Mouse (Mus musculus) forebrain, embryonic 16.5 days (tissue): ENCODE data around the gene Hapln1. TPM values are rescaled to one million over a fixed set of nuclear protein-coding genes. Genes with fewer than 3 reads are reported as not detected.

Experiments used
- ATAC-seq: fragments of 200-750 bp; cut with Nextera tagmentation; 2 replicates; pipeline ENCODE4 v1.8.0; 2017; ENCODE audit warnings: mild to moderate bottlenecking, moderate library complexity
- H3K27ac ChIP-seq: fragments of 300-500 bp; sonication (generic); 2 replicates; pipeline ENCODE4 v1.5.1; 2014; ENCODE audit warnings: low read length, control low read depth
- H3K27me3 ChIP-seq: fragments of 300-500 bp; sonication (generic); replicated peaks from 2 replicates; pipeline ENCODE4 v1.6.1; 2014; ENCODE audit warnings: low read length; ENCODE audit not compliant: control insufficient read depth, insufficient read depth
- H3K36me3 ChIP-seq: fragments of 300-500 bp; sonication (generic); 2 replicates; pipeline ENCODE4 v1.6.1; 2014; ENCODE audit not compliant: control insufficient read depth, insufficient read depth
- H3K4me1 ChIP-seq: fragments of 300-500 bp; sonication (generic); replicated peaks from 2 replicates; pipeline ENCODE4 v1.6.1; 2014; ENCODE audit warnings: low read length; ENCODE audit not compliant: control insufficient read depth, insufficient read depth
- H3K4me2 ChIP-seq: fragments of 300-500 bp; sonication (generic); 2 replicates; pipeline ENCODE4 v1.6.1; 2014; ENCODE audit warnings: mild to moderate bottlenecking, low read length, control low read depth
- H3K4me3 ChIP-seq: fragments of 300-500 bp; sonication (generic); replicated peaks from 2 replicates; pipeline ENCODE4 v1.5.1; 2014; ENCODE audit warnings: mild to moderate bottlenecking, low read length, control low read depth
- H3K9ac ChIP-seq: fragments of 300-500 bp; sonication (generic); replicated peaks from 2 replicates; pipeline ENCODE4 v1.6.1; 2014; ENCODE audit warnings: low read depth, low read length, control low read depth
- H3K9me3 ChIP-seq: fragments of 300-500 bp; sonication (generic); 2 replicates; pipeline ENCODE4 v1.6.1; 2016; ENCODE audit warnings: low read length; ENCODE audit not compliant: control insufficient read depth
- WGBS: fragments of 180-500 bp; shearing (Covaris S2); extraction: QIAGEN DNeasy Blood & Tissue Kit; methylation state at CpG from one replicate; pipeline ENCODE4 v1.1.7; 2014; 5-methylcytosine and 5-hydroxymethylcytosine counted together
- polyA plus RNA-seq: library from polyadenylated mRNA; unstranded; fragments of >200 nt; fragmentation: Nextera tagmentation; extraction: Ambion mirVana; gene quantifications from 2 replicates; pipeline ENCODE4 v1.2.1, GENCODE M21; 2015

Hapln1 gene
- polyA plus RNA-seq, 1 experiment from 2014 or later: 0.23 TPM

- Histone ChIP-seq H3K36me3 (no peaks in the 10 kb centered on the region), H3K27ac (no peak overlapping the region), H3K4me2 (no peak overlapping the region), H3K4me3 (no peak overlapping the region), H3K9ac (no peak overlapping the region), H3K27me3 (no peaks in the 10 kb centered on the region), H3K4me1 (no peaks in the 10 kb centered on the region), H3K9me3 (no peaks in the 10 kb centered on the region)
- WGBS: 85% methylated on average over 3 of the region's 3 CpGs
- no peak for ATAC-seq
These were observed 97.4 kb downstream of the Hapln1 start for GRCm38 (mm10) chr13:89637012-89637411.

- ATAC-seq: no peak
- WGBS: 37% methylated on average over 2 of the region's 2 CpGs
- no peaks in the 10 kb centered on the region for H3K36me3 ChIP-seq
- H3K4me2 ChIP-seq: no peak overlapping the region
- no peak overlapping the region for H3K27ac ChIP-seq
- H3K9ac ChIP-seq: no peak overlapping the region
- no peaks in the 10 kb centered on the region for H3K4me1 ChIP-seq
- H3K27me3 ChIP-seq: no peaks in the 10 kb centered on the region
- no peaks in the 10 kb centered on the region for H3K9me3 ChIP-seq
- H3K4me3 ChIP-seq: no peak overlapping the region
These were observed 106.0 kb downstream of the Hapln1 start for GRCm38 (mm10) chr13:89645589-89645988.

- Histone ChIP-seq H3K4me3 (no peak overlapping the region), H3K9me3 (no peaks in the 10 kb centered on the region)
- WGBS: 52% methylated on average over 1 of the region's 1 CpGs
These were observed 113.2 kb downstream of the Hapln1 start for GRCm38 (mm10) chr13:89652773-89653172.

GRCm38 (mm10) chr13:89653279-89653678 is 113.7 kb downstream of the Hapln1 start:
- H3K9ac ChIP-seq: no peak overlapping the region
- H3K9me3 ChIP-seq: no peaks in the 10 kb centered on the region
- H3K27ac ChIP-seq: no peak overlapping the region
- WGBS: 93% methylated on average over 2 of the region's 2 CpGs
- H3K4me3 ChIP-seq: no peak overlapping the region
- no peak overlapping the region for H3K4me2 ChIP-seq
- no peaks in the 10 kb centered on the region for H3K4me1 ChIP-seq
- H3K27me3 ChIP-seq: no peaks in the 10 kb centered on the region
- ATAC-seq: no peak
- peaks cover 8% of the 10 kb centered on the region for H3K36me3 ChIP-seq

More at GRCm38 (mm10) chr13:89652773-89653172, 113.2 kb downstream of the Hapln1 start:
- ATAC-seq: no peak
- Histone ChIP-seq H3K27me3 (no peaks in the 10 kb centered on the region), H3K4me1 (no peaks in the 10 kb centered on the region), H3K9ac (no peak overlapping the region), H3K4me2 (no peak overlapping the region), H3K36me3 (peaks cover 8% of the 10 kb centered on the region), H3K27ac (no peak overlapping the region)

GRCm38 (mm10) chr13:89657046-89657445 is 117.5 kb downstream of the Hapln1 start:
- WGBS: 95% methylated on average over 11 of the region's 11 CpGs
- Histone ChIP-seq H3K9ac (no peak overlapping the region), H3K9me3 (no peaks in the 10 kb centered on the region), H3K4me1 (no peaks in the 10 kb centered on the region), H3K4me3 (no peak overlapping the region), H3K27ac (no peak overlapping the region), H3K36me3 (peaks cover 12% of the 10 kb centered on the region), H3K27me3 (no peaks in the 10 kb centered on the region), H3K4me2 (no peak overlapping the region)
- no peak for ATAC-seq

Other genes starting within 250 kb of the Hapln1 start
- gene Vcan, start 202.7 kb downstream of the Hapln1 start, polyA plus RNA-seq: 52.6 and 54.8 TPM in 2 replicates